Mouse (Mus musculus) right cerebral cortex, postnatal 14 days (tissue): ENCODE data around the gene Mcm10.
"Not testable (repeated sequence)": the region's sequence is repeated elsewhere in the genome, so short reads cannot be mapped to it uniquely, and the experiment has no call there.

Experiments used
- DNase-seq: peaks from one replicate; pipeline ENCODE4 v3.0.0; 2022

The Mcm10 gene

DNA sequence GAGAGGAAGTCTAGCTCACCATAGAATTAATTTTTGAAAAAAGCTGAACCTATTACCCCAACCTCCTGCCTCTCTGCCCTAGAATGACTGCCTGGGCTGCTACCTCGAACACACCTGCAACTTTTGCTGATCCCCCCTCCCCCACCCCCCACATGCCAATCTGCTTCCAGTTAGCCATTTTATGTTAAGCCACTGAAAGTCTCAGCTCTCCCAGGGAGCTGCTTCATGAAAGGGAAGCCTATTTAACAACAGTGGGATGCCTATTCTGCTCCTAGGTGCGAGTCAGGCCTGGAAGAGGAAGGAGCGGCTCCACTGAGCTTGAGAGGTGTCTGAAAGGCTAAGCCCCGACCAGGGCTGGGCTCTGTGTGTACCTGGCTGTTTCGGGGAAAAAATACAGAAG lies 28.6 kb downstream of the Mcm10 start:
- DNase-seq: no peak

DNA sequence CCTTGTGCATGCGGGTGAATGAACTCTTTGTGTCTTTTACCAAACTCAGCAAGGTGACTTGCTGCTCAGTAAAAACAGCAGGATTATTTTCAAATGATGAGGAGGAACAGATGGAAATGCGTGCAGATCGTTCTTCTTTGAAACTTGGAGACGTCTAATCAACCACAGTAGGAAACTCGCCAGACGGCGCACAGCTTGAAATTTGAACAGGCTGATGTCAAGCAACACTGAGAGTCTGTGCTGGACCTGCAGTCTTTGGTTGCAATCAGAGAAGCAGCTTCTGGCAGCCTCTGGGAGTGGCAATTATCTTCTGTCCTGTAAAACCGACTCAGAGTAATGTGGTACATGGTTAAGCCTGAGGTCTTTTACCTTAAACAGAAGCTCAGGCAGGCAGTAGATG lies 34.5 kb downstream of the Mcm10 start:
- DNase-seq: no peak

DNA sequence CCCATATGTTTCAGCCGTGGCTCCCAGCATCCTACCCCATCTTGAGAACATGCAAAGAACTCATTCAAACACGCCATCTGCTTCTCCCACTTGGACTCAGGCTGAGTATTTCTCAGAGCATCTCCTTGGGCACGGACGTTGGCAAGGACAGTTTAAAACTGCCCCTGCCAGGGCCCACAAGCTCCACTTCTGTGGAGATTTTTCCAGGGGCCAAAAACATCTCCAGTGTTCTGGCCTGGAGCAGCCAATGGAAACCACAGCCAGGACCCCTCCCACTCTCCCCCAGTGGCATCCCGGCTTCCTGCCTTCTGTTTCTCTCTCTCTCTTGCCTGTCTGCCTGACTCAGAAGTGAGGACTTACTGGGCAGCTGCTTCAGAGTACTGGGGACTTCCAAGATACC lies 36.8 kb downstream of the Mcm10 start, which contains the start of gene Ucma:
Gene Ucma, plus strand, starts transcription at position 316 of the 400 bp plus-strand sequence.
- no peak for DNase-seq

DNA sequence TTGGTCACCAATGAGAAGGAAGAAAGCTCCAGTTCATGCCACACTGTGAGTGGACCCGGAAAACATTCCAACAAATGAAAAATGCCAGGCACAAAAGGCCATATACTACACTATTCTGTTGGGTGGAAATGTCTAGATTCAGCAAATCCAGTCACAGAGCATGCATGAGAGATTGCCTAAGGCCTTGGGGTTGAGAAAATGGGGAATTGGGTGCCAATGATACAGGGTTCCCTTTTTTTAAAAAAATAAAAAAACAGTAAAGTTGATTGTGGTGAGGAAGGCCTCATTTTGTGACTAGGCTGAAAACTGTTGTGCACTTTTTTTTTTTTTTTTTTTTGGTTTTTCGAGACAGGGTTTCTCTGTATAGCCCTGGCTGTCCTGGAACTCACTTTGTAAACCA lies 43.5 kb downstream of the Mcm10 start:
- DNase-seq: no peak

DNA sequence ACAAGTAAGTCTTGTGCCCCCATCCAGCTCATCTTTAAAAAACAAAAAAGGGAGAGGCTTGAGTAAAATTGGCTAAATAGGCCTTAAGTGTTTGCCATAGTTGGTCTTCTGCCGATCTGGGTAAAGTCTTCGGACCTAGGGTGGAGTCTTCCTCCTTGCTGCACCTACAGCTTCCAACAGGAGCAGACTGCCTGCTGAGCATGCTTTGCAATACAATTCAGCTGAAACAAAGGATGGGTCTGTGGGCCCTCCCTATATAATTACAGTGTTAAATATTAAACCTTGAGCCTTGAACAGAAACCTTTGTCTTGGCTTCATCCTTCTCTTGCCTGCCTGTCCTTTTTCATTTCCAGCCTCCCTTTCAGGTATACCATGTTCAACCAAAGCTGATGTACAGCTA lies 44.8 kb downstream of the Mcm10 start:
- DNase-seq: no peak

DNA sequence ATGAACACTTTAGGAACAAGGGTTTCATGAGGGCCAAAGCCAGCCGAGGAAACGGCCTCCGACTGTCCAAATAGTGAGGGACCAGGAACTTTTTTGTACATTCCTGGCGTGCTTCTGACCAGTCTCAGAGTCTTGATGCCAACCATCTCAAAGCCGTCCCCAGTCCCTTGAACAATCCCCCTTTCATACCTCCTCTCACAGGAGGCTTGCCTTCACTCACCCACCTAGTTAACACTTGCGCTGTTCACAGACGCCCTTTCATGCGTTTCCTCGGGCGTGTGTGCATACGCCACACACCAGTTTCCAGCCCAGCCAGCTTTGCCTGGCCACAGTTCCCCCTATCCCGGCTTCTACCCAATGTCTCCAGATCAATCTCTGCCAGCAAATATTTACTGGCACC lies 54.6 kb downstream of the Mcm10 start:
- DNase-seq: no peak

DNA sequence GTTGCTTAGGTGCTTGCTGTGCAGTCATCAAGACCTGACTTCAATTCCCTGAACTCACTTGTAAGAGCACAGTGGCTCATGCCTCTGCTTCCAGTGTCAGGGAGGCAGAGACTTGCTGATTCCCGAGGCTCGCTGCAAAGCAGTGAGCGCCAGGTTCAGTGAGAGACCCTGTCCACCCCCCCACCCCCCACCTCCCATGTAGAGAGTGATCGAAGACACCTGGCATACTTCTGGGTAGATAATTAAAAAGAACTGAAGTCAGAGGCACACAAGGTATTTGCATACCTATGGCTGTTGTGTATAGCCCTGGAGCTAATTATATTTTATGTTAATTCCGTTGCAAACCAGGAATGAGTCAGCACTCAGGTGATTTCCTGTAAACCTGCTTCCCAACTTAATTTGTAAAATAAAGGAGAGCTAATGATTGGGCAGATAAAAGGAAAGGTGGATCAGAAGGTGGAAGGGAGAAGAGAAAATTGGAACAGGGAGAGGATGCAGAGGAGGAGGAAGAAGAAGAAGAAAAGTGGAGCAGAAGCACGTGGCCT lies 58.3 kb downstream of the Mcm10 start:
- DNase-seq: no peak

DNA sequence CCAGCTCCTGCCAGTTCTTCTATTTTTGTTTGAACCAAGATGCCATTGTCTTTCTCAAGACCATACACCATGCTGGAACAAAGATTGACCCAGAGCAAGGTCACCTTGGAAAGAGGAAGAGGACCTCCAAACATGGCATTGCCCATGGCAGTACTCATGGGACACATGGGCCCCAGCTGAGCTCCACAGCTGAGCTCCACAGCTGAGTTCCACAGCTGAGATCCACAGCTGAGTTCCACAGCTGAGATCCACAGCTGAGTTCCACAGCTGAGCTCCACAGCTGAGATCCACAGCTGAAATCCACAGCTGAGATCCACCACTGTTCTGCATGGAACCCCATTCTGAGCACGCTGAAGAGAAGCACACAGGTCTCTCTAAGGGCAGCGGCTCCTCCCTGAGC lies 61.6 kb downstream of the Mcm10 start:
- no peak for DNase-seq

DNA sequence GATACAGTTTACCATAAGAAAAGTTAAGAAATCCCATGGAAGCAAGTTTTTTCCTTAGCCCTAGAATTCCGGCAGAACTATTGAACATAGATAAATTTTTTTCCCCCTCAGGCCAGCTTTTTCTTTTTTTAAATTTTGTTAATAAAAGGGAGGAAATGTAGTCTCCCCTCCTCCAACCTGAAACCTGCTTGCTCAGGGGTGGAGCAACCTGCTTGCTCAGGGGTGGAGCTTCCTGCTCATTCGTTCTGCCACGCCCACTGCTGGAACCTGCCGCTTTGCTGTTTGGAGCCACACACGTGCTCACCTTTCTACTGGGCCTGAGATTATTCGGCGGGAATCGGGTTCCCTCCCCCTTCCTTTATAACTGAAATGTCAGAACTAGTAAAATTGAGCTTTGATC lies 62.9 kb downstream of the Mcm10 start:
- DNase-seq: not testable (repeated sequence)

DNA sequence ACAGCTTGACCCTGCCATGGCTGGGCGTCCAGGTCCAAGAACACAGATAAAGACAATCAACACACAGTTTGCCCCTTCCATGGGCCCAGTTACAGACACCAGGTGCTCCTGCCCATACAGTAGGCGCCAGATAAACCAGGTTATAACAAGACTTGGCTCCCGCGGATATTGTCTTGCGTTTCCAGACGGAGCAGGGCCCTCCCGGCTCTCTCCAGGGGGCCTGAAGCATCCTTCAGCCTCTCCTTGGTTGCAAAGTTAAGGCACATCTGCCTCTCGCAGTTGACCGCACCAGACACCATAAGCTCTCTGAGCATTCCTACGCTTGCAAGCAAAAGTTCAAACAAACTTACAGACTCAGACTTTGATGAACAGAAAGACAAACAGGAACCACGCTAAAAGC lies 71.7 kb downstream of the Mcm10 start:
- DNase-seq: no peak
